Mouse (Mus musculus): ENCODE results near the gene Ptprd.

Ptprd gene

GRCm38 (mm10) chr4:77647451-77648137, 564.2 kb downstream of the Ptprd start:
- in situ Hi-C loops (cut with MboI; ENCODE audit: low pct_unique_long_range_greater_than_20kb in 1 of 2, low sequenced_read_pairs in 2 of 2, unreplicated experiment in 1 of 2) = no loop called here

- in situ Hi-C loops (cut with MboI; ENCODE audit: low pct_unique_long_range_greater_than_20kb in 1 of 2, low sequenced_read_pairs in 2 of 2, unreplicated experiment in 1 of 2) = no loop called here
Observed at GRCm38 (mm10) chr4:77644435-77644834, 567.3 kb downstream of the Ptprd start.

GRCm38 (mm10) chr4:77640022-77640421, 571.7 kb downstream of the Ptprd start:
- in situ Hi-C loops (cut with MboI; ENCODE audit: low pct_unique_long_range_greater_than_20kb in 1 of 2, low sequenced_read_pairs in 2 of 2, unreplicated experiment in 1 of 2) = no loop called here

- in situ Hi-C loops (cut with MboI; ENCODE audit: low pct_unique_long_range_greater_than_20kb in 1 of 2, low sequenced_read_pairs in 2 of 2, unreplicated experiment in 1 of 2) = no loop called here
Observed at GRCm38 (mm10) chr4:77613129-77613528, 598.6 kb downstream of the Ptprd start.

GRCm38 (mm10) chr4:77586624-77587023, 625.1 kb downstream of the Ptprd start:
- in situ Hi-C loops (cut with MboI; ENCODE audit: low pct_unique_long_range_greater_than_20kb in 1 of 2, low sequenced_read_pairs in 2 of 2, unreplicated experiment in 1 of 2) = no loop called here

- in situ Hi-C loops (cut with MboI; ENCODE audit: low pct_unique_long_range_greater_than_20kb in 1 of 2, low sequenced_read_pairs in 2 of 2, unreplicated experiment in 1 of 2) = no loop called here
Observed at GRCm38 (mm10) chr4:77586222-77586621, 625.5 kb downstream of the Ptprd start.

GRCm38 (mm10) chr4:77558404-77559202, 653.2 kb downstream of the Ptprd start:
- in situ Hi-C loops (cut with MboI; ENCODE audit: low pct_unique_long_range_greater_than_20kb in 1 of 2, low sequenced_read_pairs in 2 of 2, unreplicated experiment in 1 of 2) = no loop called here

- in situ Hi-C loops (cut with MboI; ENCODE audit: low pct_unique_long_range_greater_than_20kb in 1 of 2, low sequenced_read_pairs in 2 of 2, unreplicated experiment in 1 of 2) = no loop called here
Observed at GRCm38 (mm10) chr4:77555841-77556240, 655.9 kb downstream of the Ptprd start.

- in situ Hi-C loops (cut with MboI; ENCODE audit: low pct_unique_long_range_greater_than_20kb in 1 of 2, low sequenced_read_pairs in 2 of 2, unreplicated experiment in 1 of 2) = loop anchor here in 1 of 2 experiments (25.0 kb wide), 1 partner anchor 451 kb away; no protein-coding TSS in a partner anchor
Observed at GRCm38 (mm10) chr4:77537843-77538242, 673.9 kb downstream of the Ptprd start.

- in situ Hi-C loops (cut with MboI; ENCODE audit: low pct_unique_long_range_greater_than_20kb in 1 of 2, low sequenced_read_pairs in 2 of 2, unreplicated experiment in 1 of 2) = loop anchor here in 1 of 2 experiments (25.0 kb wide), 1 partner anchor 450 kb away; no protein-coding TSS in a partner anchor
Observed at GRCm38 (mm10) chr4:77537336-77537735, 674.4 kb downstream of the Ptprd start.

- in situ Hi-C loops (cut with MboI; ENCODE audit: low pct_unique_long_range_greater_than_20kb in 1 of 2, low sequenced_read_pairs in 2 of 2, unreplicated experiment in 1 of 2) = loop anchor here in 1 of 2 experiments (25.0 kb wide), 1 partner anchor 448 kb away; no protein-coding TSS in a partner anchor
Observed at GRCm38 (mm10) chr4:77535601-77536000, 676.2 kb downstream of the Ptprd start.

GRCm38 (mm10) chr4:77534553-77534952, 677.2 kb downstream of the Ptprd start:
- in situ Hi-C loops (cut with MboI; ENCODE audit: low pct_unique_long_range_greater_than_20kb in 1 of 2, low sequenced_read_pairs in 2 of 2, unreplicated experiment in 1 of 2) = loop anchor here in 1 of 2 experiments (25.0 kb wide), 1 partner anchor 447 kb away; no protein-coding TSS in a partner anchor

- in situ Hi-C loops (cut with MboI; ENCODE audit: low pct_unique_long_range_greater_than_20kb in 1 of 2, low sequenced_read_pairs in 2 of 2, unreplicated experiment in 1 of 2) = no loop called here
Observed at GRCm38 (mm10) chr4:77519166-77519565, 692.6 kb downstream of the Ptprd start.

GRCm38 (mm10) chr4:77513914-77514628, 697.7 kb downstream of the Ptprd start:
- in situ Hi-C loops (cut with MboI; ENCODE audit: low pct_unique_long_range_greater_than_20kb in 1 of 2, low sequenced_read_pairs in 2 of 2, unreplicated experiment in 1 of 2) = no loop called here

- in situ Hi-C loops (cut with MboI; ENCODE audit: low pct_unique_long_range_greater_than_20kb in 1 of 2, low sequenced_read_pairs in 2 of 2, unreplicated experiment in 1 of 2) = no loop called here
Observed at GRCm38 (mm10) chr4:77513041-77513440, 698.7 kb downstream of the Ptprd start.

GRCm38 (mm10) chr4:77454049-77454448, 757.7 kb downstream of the Ptprd start:
- in situ Hi-C loops (cut with MboI; ENCODE audit: low pct_unique_long_range_greater_than_20kb in 1 of 2, low sequenced_read_pairs in 2 of 2, unreplicated experiment in 1 of 2) = no loop called here

- in situ Hi-C loops (cut with MboI; ENCODE audit: low pct_unique_long_range_greater_than_20kb in 1 of 2, low sequenced_read_pairs in 2 of 2, unreplicated experiment in 1 of 2) = no loop called here
Observed at GRCm38 (mm10) chr4:77399146-77399545, 812.6 kb downstream of the Ptprd start.

GRCm38 (mm10) chr4:77361728-77362127, 850.0 kb downstream of the Ptprd start:
- in situ Hi-C loops (cut with MboI; ENCODE audit: low pct_unique_long_range_greater_than_20kb in 1 of 2, low sequenced_read_pairs in 2 of 2, unreplicated experiment in 1 of 2) = no loop called here

- in situ Hi-C loops (cut with MboI; ENCODE audit: low pct_unique_long_range_greater_than_20kb in 1 of 2, low sequenced_read_pairs in 2 of 2, unreplicated experiment in 1 of 2) = no loop called here
Observed at GRCm38 (mm10) chr4:77327198-77327597, 884.6 kb downstream of the Ptprd start.

Data from mouse embryonic stem cell (cell line).